Mouse (Mus musculus) cerebellum, postnatal 10 days (tissue): Measurements from ENCODE around the gene Rex2.
"Not testable (repeated sequence)": the region's sequence is repeated elsewhere in the genome, so short reads cannot be mapped to it uniquely, and the experiment has no call there.

ENCODE experiments used
- DNase-seq, 2 experiments: peaks; one replicate each; pipeline ENCODE4 v3.0.0; 2021; ENCODE audit warnings: mixed read lengths in 2 of 2

Gene Rex2

DNA sequence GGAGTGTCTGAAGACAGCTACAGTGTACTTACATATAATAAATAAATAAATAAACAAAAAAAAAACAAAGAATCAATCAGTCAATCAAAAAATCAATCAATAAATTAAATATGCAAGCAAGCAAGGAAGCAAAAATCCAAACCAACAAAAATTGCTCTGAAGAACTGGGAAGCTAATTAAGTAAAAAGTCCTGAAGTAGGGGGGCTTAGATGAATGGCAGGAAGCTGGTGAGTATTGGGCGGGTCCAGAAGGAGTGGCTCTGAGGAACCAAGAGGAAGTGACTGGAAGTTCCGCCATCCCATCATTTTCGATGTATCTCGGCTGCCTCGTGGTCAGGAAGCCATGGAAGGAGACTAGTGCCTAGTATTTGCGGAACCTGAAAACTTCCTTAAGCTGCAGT lies at the start of gene Rex2:
Gene Rex2, plus strand, starts transcription at position 301 of the 400 bp plus-strand sequence.
- not testable (repeated sequence) for DNase-seq

DNA sequence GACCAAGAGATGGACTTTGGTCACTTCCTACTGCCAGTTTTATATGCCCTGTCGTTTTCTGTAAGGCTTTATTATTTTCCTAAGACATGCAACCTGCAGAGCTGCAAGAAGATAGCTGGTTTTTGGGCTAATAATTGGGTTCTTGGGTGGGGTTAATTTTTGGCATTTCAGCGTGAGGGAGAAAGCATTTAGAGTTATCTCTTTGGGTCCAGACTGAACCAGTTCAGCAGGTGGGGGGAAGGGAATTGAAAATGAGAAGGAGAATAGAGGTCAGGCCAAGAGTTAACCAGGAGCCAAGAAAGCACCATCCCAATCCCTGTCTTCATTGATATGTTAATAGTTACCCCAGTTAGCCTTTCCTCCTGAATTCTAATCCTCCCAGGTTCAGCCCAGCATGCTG lies 45.1 kb upstream of the Rex2 start:
- DNase-seq, result not testable (repeated sequence)

DNA sequence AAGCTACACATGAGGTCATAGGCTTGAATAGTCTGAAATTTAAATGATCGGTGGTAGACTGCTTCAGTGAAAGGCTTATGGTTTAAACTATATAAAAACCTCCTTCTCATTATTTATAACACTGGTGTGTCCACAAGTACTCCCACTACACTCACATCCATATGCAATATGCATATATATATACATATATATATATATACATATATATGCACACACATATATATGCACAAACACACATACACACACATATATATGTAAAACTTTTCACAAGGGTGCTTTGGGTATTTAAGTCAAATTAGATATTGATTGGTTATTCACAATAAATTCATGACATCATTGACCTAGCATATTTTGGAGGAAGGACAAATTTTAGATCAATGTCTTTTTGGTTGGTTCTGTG lies 3.2 kb upstream of the Rex2 start:
- DNase-seq, result not testable (repeated sequence)

DNA sequence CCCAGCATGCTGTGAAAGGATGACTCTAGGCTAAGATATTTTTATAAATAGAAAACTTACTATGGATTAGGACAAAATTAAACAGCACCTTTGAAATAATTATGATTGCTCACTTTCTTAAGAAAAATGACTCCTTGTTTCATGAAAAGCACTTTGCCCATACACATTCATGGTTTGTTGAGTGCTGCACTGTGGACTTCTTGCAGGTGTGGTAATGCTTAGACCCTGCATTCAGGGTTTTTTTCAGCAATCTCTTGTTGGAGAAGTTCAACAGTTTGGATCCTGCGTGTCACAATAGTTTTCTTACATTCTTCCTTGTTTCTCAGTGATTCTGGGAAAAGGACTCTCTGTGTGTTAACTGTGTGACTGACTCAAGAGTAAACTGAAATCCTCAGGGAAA lies 4.7 kb downstream of the Rex2 start:
- DNase-seq, result not testable (repeated sequence)

DNA sequence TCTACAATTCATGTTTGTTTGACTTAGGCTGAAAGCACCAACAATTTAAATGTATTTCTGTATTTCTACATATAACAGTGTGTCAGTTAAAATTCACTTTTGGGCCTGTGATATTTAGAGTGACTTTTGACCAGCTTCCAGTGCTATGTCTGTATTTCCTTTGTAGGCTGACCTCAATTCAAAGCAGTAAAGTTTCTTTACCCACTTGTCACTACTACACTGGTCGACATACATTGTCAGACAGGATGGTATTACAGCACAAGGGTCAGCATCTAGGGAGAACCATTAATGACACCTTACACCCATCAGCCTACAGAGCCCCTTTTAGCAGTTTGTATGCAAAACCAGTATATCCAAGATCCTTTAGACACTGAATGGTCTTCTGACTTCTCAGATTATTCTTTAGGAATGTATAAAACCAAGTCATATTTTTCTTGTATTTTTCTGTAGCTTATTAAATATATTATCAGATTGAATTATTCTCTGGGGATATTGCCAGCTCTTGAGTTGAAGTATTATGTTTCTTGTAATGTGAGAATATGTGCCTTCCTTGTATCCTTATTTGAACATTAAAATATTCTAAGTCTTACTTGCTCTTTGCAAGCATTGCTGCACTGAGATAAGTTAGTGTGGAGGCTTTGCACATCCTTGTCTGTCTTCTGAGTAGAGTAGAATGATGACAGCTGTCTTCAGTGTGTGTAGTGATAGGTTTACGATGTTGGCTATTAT lies 9.8 kb downstream of the Rex2 start:
- DNase-seq, result not testable (repeated sequence)

DNA sequence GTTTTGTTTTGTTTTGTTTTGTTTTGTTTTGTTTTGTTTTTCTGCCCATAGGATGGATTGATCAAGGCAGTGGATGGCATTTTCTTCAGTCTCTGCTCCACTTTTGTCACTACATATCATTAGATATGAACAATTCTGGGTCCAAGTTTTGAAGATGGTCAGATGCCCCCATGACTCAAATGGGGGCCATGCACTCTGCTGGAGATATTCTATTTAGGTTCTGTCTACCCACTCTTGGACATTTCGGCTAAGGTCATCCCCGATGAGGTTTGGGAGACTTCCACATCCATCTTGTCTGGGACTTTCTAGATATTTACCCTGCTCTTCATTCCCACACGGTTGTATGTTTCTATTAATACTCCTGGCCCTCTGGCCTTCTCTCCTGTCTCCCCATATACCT lies 42.1 kb downstream of the Rex2 start:
- not testable (repeated sequence) for DNase-seq

DNA sequence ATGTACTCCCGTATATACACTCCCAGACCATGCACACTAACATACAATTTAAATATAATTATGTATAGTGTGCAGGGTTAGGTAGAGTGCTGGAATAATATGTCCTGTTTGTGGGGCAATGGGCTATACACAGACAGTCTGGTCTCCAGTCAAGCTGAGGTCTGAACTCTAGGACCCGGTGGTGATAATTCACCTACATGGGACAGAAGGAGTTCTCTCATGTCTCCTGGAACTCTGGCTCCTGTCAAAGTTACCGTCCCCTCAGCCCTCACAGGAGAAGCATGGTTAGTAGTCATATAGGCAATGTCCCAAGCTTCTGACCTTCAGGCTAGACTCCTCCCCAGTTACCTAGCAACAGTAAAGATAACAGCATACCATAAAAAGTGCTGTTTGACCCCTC lies 44.2 kb downstream of the Rex2 start:
- DNase-seq, result not testable (repeated sequence)

DNA sequence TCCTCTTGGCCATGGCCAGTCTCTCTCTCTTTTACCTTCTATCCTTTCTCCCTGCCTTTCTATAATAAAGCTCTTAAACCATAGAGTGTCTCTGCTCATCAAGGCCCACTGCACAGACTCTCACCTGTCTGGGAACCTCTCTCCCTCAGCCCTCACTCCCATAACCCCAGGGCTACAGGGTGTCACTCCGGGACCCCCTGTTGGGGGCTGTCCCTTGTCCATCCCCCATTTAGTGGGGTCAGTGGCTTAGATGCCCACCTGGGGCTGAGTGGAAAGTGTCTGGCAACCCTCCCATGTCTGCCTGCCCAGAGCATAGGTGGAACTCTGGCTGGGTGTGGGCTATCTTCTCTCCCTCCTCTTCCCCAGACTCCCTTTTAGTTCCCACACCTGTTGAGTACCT lies 44.7 kb downstream of the Rex2 start:
- not testable (repeated sequence) for DNase-seq

DNA sequence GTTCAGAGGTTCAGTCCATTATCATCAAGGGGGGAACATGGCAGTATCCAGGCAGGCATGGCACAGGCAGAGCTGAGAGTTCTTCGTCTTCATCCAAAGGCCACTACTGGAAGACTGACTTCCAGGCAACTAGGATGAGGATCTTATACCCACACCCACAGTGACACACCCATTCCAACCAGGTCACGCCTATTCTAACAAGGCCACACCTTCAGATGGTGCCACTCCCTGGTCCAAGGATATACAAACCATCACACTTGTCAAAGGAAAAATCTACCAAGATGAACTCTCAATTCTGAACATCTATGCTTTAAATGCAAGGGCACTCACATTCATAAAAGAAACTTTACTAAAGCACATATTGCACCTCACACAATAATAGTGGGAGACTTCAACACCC lies 74.0 kb downstream of the Rex2 start:
- DNase-seq, result not testable (repeated sequence)

DNA sequence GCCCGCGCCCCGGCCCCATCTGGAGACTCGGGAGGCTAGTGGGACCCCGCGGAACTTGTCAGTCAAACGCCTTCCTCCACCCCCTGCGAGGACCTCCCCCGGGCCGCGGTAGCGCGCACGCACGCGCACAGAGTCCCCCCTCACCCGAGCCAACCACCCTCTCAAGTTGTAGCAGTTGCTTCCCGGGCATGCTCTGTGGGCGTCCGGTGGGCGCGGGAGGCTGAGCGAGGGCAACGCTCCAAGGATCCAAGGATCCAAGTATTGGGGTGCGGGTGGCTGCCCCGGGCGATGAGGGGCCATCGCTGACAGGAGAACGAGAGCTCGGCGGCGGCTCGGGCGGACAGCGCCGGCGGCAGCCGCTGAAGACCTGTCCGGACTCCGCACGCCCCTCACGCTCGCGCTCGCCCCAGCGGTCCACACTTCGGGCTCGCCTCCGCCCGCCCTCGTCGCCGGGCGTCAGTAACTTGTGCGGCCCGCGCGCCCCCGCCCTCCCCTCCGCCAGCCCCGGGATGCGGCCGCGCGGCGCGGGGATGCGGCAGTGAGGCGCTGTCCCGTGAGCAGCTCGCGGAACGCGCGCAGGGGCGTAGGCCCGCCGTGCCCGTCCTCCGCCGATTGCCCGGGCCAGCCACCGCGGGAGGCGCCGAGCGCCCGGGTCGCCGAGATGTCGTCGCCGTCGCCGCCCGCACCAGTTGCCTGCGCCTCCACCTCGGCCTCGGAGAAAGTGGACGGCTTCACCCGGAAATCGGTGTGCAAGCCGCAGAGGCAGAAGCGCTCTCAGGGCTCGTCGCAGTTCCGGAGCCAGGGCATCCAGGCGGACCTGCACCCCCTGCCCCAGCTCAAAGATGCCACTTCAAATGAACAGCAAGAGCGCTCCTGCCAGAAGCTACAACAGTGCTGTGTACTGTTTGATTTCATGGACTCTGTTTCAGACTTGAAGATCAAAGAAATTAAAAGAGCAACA lies 80.3 kb downstream of the Rex2 start:
- peak; percentile 16 to 23 for DNase-seq

DNA sequence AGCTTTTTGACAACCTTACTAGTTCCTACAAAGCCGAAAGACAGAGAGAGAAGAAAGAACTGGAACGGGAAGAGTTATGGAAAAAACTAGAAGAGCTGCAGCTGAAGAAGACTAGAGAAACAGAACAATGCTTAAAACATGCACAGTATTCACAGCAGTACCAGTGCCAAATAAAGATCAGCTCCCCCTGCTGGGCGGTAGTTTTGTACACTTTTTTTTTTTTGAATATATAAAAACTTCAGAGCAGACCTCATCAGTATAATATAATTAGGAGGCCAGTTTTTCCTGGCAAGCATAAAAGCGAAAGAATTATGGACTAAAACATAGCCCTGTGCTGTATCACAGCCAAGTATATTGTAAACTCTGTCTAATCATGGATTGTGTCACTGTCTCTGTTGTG lies 82.2 kb downstream of the Rex2 start:
- DNase-seq, result peak; percentile 9 to 16
